In genomic region chr11:8589226-8589905, GRCm38 (mm10) we compare ENCODE assay signal across 9 mouse cellular contexts.
A peak's percentile ranks its signal among the peaks of the same experiment; 100 is the strongest.
DNase-seq lines count a peak whose midpoint lies in the region; ATAC-seq and TF ChIP-seq lines count a peak whose summit lies in the region.
"Had no signal": no experiment of that assay in that cellular context is flagged by ENCODE, and none has a peak within 500 bp of the region (broad histone marks: within the 10 kb centered on the region; RNA-seq: fewer than 3 reads in every experiment).

No protein-coding gene starts in this region.

- H3K4me1 ChIP-seq in E14TG2a.4 (replicated peaks; ENCODE audit: low read depth, low read length): peaks cover 99% of the 10 kb centered on the region
- peaks cover 28% of the 10 kb centered on the region for H3K4me1 ChIP-seq in heart, embryonic 16.5 days (ENCODE audit: control insufficient read depth, insufficient read depth, low read length)
- H3K4me1 ChIP-seq in liver, embryonic 11.5 days (replicated peaks; ENCODE audit: control insufficient read depth, insufficient read depth, low read length): peaks cover 7% of the 10 kb centered on the region; the same call in 1 of the 2 replicates
- no peaks in the 10 kb centered on the region for H3K4me1 ChIP-seq in hindbrain, embryonic 14.5 days (replicated peaks; ENCODE audit: control insufficient read depth, insufficient read depth, low read length)

- H3K9me3 ChIP-seq in E14TG2a.4 (ENCODE audit: low read length): no peaks in the 10 kb centered on the region
- H3K9me3 ChIP-seq in heart, embryonic 16.5 days (replicated peaks; ENCODE audit: control insufficient read depth, low read length): no peaks in the 10 kb centered on the region
- no peaks in the 10 kb centered on the region for H3K9me3 ChIP-seq in liver, embryonic 11.5 days (ENCODE audit: control insufficient read depth, low read length)
- no peaks in the 10 kb centered on the region for H3K9me3 ChIP-seq in hindbrain, embryonic 14.5 days (ENCODE audit: control insufficient read depth, low read length)
- H3K9me3 ChIP-seq: embryonic facial prominence, embryonic 12.5 days had no signal

- no peak overlapping the region for H3K4me2 ChIP-seq in heart, embryonic 16.5 days (ENCODE audit: low read depth, low read length)
- no peak overlapping the region for H3K4me2 ChIP-seq in liver, embryonic 11.5 days
- no peak overlapping the region for H3K4me2 ChIP-seq in hindbrain, embryonic 14.5 days (replicated peaks)
- H3K4me2 ChIP-seq: embryonic facial prominence, embryonic 12.5 days had no signal

- H3K27ac ChIP-seq in heart, embryonic 16.5 days (ENCODE audit: low read length): 0 out of 2 replicates have a peak overlapping the region, but pooled peaks have one; percentile 17
- no peak overlapping the region for H3K27ac ChIP-seq in liver, embryonic 11.5 days (ENCODE audit: low read depth, low read length)
- no peak overlapping the region for H3K27ac ChIP-seq in hindbrain, embryonic 14.5 days
- H3K27ac ChIP-seq: embryonic facial prominence, embryonic 12.5 days had no signal

- H3K27me3 ChIP-seq in E14TG2a.4 (ENCODE audit: insufficient read depth, low read length): no peaks in the 10 kb centered on the region
- H3K27me3 ChIP-seq in heart, embryonic 16.5 days (ENCODE audit: control insufficient read depth, insufficient read depth, low read length): no peaks in the 10 kb centered on the region
- H3K27me3 ChIP-seq in liver, embryonic 11.5 days (replicated peaks; ENCODE audit: control insufficient read depth, insufficient read depth, low read length): no peaks in the 10 kb centered on the region
- H3K27me3 ChIP-seq in hindbrain, embryonic 14.5 days (ENCODE audit: control insufficient read depth, insufficient read depth, low read length): no peaks in the 10 kb centered on the region
- H3K27me3 ChIP-seq: embryonic facial prominence, embryonic 12.5 days had no signal

- WGBS in heart, embryonic 16.5 days: 57% methylated on average over 9 of the region's 9 CpGs
- 48% methylated on average over 9 of the region's 9 CpGs for WGBS in liver, embryonic 11.5 days
- 77% methylated on average over 9 of the region's 9 CpGs for WGBS in hindbrain, embryonic 14.5 days

- no peak for TF ChIP-seq CTCF in E14TG2a.4 (conservative IDR thresholded peaks at IDR 0.05; ENCODE audit: low read length)

- H3K4me3 ChIP-seq in E14TG2a.4 (replicated peaks; ENCODE audit: low read length): peak overlapping the region; percentile 41
- H3K4me3 ChIP-seq in heart, embryonic 16.5 days (ENCODE audit: low read length): no peak overlapping the region
- H3K4me3 ChIP-seq in liver, embryonic 11.5 days (ENCODE audit: low read depth, low read length): no peak overlapping the region
- H3K4me3 ChIP-seq in hindbrain, embryonic 14.5 days (replicated peaks; ENCODE audit: low read length): no peak overlapping the region
- H3K4me3 ChIP-seq: embryonic facial prominence, embryonic 12.5 days had no signal

- no peak for ATAC-seq in heart, embryonic 16.5 days (replicated peaks; ENCODE audit: extremely low read depth, insufficient read depth, low FRiP score)
- ATAC-seq in liver, embryonic 11.5 days (replicated peaks; ENCODE audit: low FRiP score): peak; percentile 38; the same call in 1 of the 2 replicates
- no peak for ATAC-seq in hindbrain, embryonic 14.5 days (ENCODE audit: low FRiP score)

- intact Hi-C loops in gastrocnemius, postnatal 36 days (cut with DNase I): no loop called here

- no peak overlapping the region for H3K9ac ChIP-seq in heart, embryonic 16.5 days (ENCODE audit: low read length)
- no peak overlapping the region for H3K9ac ChIP-seq in liver, embryonic 11.5 days (ENCODE audit: low read depth, low read length)
- H3K9ac ChIP-seq in hindbrain, embryonic 14.5 days: no peak overlapping the region
- H3K9ac ChIP-seq: embryonic facial prominence, embryonic 12.5 days had no signal

- H3K36me3 ChIP-seq in E14TG2a.4 (ENCODE audit: insufficient read depth, low read length): peaks cover 92% of the 10 kb centered on the region
- H3K36me3 ChIP-seq in heart, embryonic 16.5 days (ENCODE audit: control insufficient read depth, insufficient read depth): no peaks in the 10 kb centered on the region
- H3K36me3 ChIP-seq in liver, embryonic 11.5 days (ENCODE audit: control insufficient read depth, insufficient read depth, low read length): no peaks in the 10 kb centered on the region
- H3K36me3 ChIP-seq in hindbrain, embryonic 14.5 days (replicated peaks; ENCODE audit: control insufficient read depth, insufficient read depth): no peaks in the 10 kb centered on the region

- DNase-seq in 3134 (ENCODE audit: extremely low read depth, insufficient read length, low spot score): peak; percentile 68
- DNase-seq in liver, embryonic 11.5 days (ENCODE audit: low spot score): no peak
- peak; percentile 23 for DNase-seq in right cerebral cortex, postnatal 14 days
- no peak for DNase-seq in gastrocnemius, postnatal 36 days
- no peak for DNase-seq in adrenal gland, adult 8-10 months
- DNase-seq in hindbrain, embryonic 14.5 days (ENCODE audit: low spot score): no peak

Comparison
In these comparisons a context has a peak if more than half of its experiments do, and no peak if none do; other contexts are left out.
1. DNase-seq: peak in 3134 (single experiment) and right cerebral cortex, postnatal 14 days (single experiment); none in liver, embryonic 11.5 days (single experiment), gastrocnemius, postnatal 36 days (0 of 2), adrenal gland, adult 8-10 months (single experiment) and hindbrain, embryonic 14.5 days (single experiment).